Mouse (Mus musculus): ENCODE data around the gene Sptbn2. TPM values are rescaled to one million over a fixed set of nuclear protein-coding genes. Genes with fewer than 3 reads are reported as not detected.

The Sptbn2 gene
- polyA plus RNA-seq (2015; fragmentation: Nextera tagmentation; extraction: Ambion mirVana): 0.09 and 0.13 TPM in 2 replicates

DNA sequence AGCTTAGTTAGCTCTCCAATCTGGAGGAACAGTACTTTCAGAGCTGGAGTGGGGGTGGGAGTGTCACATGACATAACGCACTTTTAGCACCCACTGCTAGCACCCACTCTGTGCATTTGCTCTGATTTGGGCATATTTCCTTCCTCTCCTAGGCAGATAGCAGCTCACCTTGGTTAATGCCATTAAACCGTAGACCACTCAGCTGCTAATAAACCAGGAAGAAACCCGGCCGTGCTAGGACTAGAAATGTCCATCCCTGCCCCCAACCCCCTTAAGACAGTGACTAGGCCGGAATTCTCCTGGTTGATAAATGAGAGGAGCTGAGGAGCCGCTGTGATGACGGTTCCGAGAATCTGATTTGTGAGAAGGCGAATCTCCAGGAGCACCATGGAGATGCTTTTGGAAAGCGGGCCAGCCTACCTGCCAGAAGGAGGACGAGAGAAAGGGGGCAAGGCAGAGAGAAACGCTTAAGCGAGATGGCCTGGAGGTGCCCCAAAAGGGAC is at the start of gene Sptbn2:
Gene Sptbn2, plus strand, starts transcription at position 70 of the 503 bp plus-strand sequence.
- peaks cover 10% of the 10 kb centered on the region for H3K4me1 ChIP-seq (replicated peaks)
- H3K9me3 ChIP-seq (replicated peaks): no peaks in the 10 kb centered on the region
- H3K9ac ChIP-seq: no peak within 1 kb of the TSS
- no peak for DNase-seq
- peak within 1 kb of the TSS; percentile 45 for H3K4me3 ChIP-seq (replicated peaks)
- ATAC-seq (ENCODE audit: low read depth): no peak
- H3K27me3 ChIP-seq: peaks cover 78% of the 10 kb centered on the region
- WGBS (ENCODE audit: insufficient replicate concordance): 15% methylated on average over 13 of the region's 13 CpGs
- H3K36me3 ChIP-seq: no peaks in the 10 kb centered on the region
- no peak within 1 kb of the TSS for H3K27ac ChIP-seq
- peak within 1 kb of the TSS; percentile 64 for H3K4me2 ChIP-seq

DNA sequence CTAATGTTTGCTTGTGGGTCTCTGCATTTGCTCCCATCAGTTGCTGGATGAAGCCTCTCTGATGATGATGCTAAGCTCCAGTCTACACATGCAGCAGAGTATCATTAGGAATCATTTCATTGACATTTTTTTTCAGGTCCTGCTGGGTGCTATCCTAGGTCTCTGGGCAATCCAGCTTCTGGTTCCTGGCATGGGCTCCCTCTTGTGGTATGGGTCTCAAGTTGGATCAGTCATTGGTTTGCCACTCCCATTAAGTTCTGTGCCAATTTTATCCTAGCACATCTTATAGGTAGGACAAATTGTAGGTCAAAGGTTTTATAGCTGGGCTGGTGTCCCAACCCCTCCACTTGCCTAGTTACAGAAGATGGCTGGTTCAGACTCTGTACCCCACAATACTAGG is 44.2 kb upstream of the Sptbn2 start:
- H3K27ac ChIP-seq: no peak overlapping the region
- ATAC-seq (ENCODE audit: low read depth) (no peak), DNase-seq (no peak)

DNA sequence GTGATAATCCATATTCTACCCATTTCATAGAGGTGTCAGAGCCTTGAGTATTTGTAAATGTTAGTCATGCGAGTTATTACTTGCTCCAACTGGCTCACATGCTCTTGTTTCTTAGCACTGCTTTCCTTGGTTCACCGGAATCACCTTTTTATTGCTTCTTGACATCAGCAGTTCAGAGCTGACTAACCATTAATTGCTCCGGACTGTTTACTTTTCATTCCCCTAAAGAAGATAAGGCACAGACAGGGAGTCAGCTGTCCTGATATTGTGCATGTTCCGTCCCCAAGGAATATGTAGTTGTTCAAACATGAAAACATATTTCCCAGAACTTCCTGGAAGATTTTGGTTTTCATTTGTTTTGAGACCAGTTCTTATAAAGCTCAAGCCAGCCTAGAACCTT is 40.2 kb upstream of the Sptbn2 start:
- Histone ChIP-seq H3K36me3 (no peaks in the 10 kb centered on the region), H3K27me3 (0 out of 2 replicates have a peak, but pooled peaks cover 5% of the 10 kb centered on the region), H3K4me2 (no peak overlapping the region), H3K27ac (no peak overlapping the region), H3K4me1 (replicated peaks) (no peaks in the 10 kb centered on the region), H3K9ac (no peak overlapping the region), H3K4me3 (replicated peaks) (no peak overlapping the region), H3K9me3 (replicated peaks) (no peaks in the 10 kb centered on the region)
- WGBS (ENCODE audit: insufficient replicate concordance): 53% methylated on average over 4 of the region's 4 CpGs
- ATAC-seq (ENCODE audit: low read depth): no peak
- DNase-seq: no peak

More for the DNA sequence above, 44.2 kb upstream of the Sptbn2 start:
- H3K9me3 ChIP-seq (replicated peaks): no peaks in the 10 kb centered on the region
- no peak overlapping the region for H3K4me3 ChIP-seq (replicated peaks)
- H3K4me1 ChIP-seq (replicated peaks): no peaks in the 10 kb centered on the region
- H3K27me3 ChIP-seq: 0 out of 2 replicates have a peak, but pooled peaks cover 8% of the 10 kb centered on the region
- no peaks in the 10 kb centered on the region for H3K36me3 ChIP-seq
- H3K9ac ChIP-seq: no peak overlapping the region
- H3K4me2 ChIP-seq: no peak overlapping the region

DNA sequence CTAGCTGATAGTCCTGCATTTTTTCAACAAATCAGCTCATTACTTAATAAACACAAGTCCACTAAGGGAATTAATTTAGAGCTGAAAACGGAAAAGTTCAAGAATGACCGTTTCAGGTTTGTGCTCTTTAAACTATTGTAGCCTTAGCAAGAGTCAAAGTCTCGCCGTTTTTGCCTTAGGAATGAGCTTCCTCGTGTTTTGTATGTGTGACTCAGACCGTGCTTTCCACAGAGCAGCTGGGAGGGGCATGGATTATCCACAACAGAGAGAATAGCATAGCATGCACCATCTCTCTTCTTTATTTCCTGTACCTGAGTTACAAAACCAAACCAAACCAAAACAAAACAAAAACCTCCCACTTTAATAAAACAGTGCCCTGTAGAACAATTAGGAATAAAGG is 38.6 kb upstream of the Sptbn2 start:
- DNase-seq (no peak), ATAC-seq (ENCODE audit: low read depth) (no peak)
- Histone ChIP-seq H3K9ac (no peak overlapping the region), H3K27me3 (0 out of 2 replicates have a peak, but pooled peaks cover 5% of the 10 kb centered on the region), H3K4me3 (replicated peaks) (no peak overlapping the region), H3K9me3 (replicated peaks) (no peaks in the 10 kb centered on the region), H3K36me3 (no peaks in the 10 kb centered on the region), H3K27ac (no peak overlapping the region), H3K4me1 (replicated peaks) (no peaks in the 10 kb centered on the region), H3K4me2 (no peak overlapping the region)
- 54% methylated on average over 6 of the region's 6 CpGs for WGBS (ENCODE audit: insufficient replicate concordance)

DNA sequence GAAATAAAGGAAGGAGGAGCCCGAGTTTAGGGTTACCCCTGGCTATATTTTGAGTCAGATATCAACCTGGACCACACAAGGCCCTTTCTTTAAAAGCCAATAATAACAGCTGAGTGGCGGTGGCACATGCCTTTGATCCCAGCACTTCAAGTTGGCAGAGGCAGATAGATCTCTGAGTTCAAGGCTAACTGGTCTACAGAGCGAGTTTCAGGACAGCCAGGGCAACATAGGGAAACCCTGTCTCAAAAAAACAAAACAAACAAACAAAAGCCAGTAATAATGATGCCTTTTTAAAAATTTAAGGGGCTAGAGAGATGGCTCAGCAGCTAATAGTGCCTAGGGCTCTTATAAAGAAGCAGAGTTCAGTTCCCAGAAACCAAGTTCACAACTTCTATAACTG is 16.6 kb upstream of the Sptbn2 start:
- no peak overlapping the region for H3K4me2 ChIP-seq
- H3K9ac ChIP-seq: no peak overlapping the region
- 41% methylated on average over 3 of the region's 3 CpGs for WGBS (ENCODE audit: insufficient replicate concordance)
- H3K9me3 ChIP-seq (replicated peaks): no peaks in the 10 kb centered on the region
- H3K4me3 ChIP-seq (replicated peaks): no peak overlapping the region
- peaks cover 8% of the 10 kb centered on the region for H3K4me1 ChIP-seq (replicated peaks)
- no peaks in the 10 kb centered on the region for H3K36me3 ChIP-seq
- no peak overlapping the region for H3K27ac ChIP-seq
- peaks cover 48% of the 10 kb centered on the region for H3K27me3 ChIP-seq
- DNase-seq (no peak), ATAC-seq (ENCODE audit: low read depth) (no peak)

DNA sequence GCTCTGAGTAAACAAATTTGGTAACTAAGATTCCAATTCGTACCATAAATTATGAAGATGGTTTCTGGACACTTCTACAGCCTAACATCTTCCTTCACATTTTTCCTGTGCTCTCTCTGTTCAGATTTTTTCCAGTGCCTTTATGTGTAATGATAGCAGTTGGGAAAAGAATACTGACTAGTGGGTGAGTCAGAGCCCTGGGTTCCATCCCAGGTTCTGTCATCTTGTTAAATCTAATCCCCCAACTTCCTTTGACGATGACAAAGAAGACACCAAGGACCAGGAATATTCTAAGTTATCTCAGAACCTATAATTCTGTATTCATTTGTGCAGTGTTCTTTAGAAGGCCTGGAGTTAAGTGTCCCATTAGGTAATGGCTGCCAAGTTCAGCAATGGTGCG is 13.8 kb upstream of the Sptbn2 start:
- no peak overlapping the region for H3K9ac ChIP-seq
- H3K4me1 ChIP-seq (replicated peaks): peaks cover 8% of the 10 kb centered on the region
- no peaks in the 10 kb centered on the region for H3K9me3 ChIP-seq (replicated peaks)
- WGBS (ENCODE audit: insufficient replicate concordance): 61% methylated on average over 3 of the region's 3 CpGs
- no peak overlapping the region for H3K4me2 ChIP-seq
- no peaks in the 10 kb centered on the region for H3K36me3 ChIP-seq
- no peak overlapping the region for H3K27ac ChIP-seq
- ATAC-seq (ENCODE audit: low read depth) (no peak), DNase-seq (no peak)
- peaks cover 63% of the 10 kb centered on the region for H3K27me3 ChIP-seq
- H3K4me3 ChIP-seq (replicated peaks): no peak overlapping the region

DNA sequence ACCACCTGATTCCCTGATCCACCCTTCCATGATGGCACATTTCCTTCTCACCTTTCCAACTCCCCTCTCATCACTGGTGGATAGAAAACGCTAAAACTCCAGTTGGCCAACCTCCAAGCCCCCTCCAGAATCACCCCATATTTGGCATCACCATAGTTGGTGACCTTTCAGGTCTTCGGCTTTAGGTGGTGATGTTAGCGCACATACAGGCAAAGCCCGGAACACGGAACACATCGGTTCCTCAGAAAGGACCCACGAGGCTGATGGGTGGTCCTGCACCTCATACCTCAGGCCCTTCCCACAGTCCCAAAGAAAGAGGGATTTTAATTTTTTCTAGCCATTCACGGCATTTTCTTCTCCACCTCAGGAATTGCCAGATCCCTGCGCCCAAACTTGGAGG is 13.2 kb upstream of the Sptbn2 start:
- H3K27me3 ChIP-seq: peaks cover 65% of the 10 kb centered on the region
- DNase-seq: no peak
- peaks cover 8% of the 10 kb centered on the region for H3K4me1 ChIP-seq (replicated peaks)
- no peak overlapping the region for H3K4me3 ChIP-seq (replicated peaks)
- H3K36me3 ChIP-seq: no peaks in the 10 kb centered on the region
- H3K4me2 ChIP-seq: peak overlapping the region; percentile 61; the same call in 1 of the 2 replicates
- no peak overlapping the region for H3K27ac ChIP-seq
- H3K9me3 ChIP-seq (replicated peaks): no peaks in the 10 kb centered on the region
- no peak for ATAC-seq (ENCODE audit: low read depth)
- 67% methylated on average over 9 of the region's 9 CpGs for WGBS (ENCODE audit: insufficient replicate concordance)
- no peak overlapping the region for H3K9ac ChIP-seq

DNA sequence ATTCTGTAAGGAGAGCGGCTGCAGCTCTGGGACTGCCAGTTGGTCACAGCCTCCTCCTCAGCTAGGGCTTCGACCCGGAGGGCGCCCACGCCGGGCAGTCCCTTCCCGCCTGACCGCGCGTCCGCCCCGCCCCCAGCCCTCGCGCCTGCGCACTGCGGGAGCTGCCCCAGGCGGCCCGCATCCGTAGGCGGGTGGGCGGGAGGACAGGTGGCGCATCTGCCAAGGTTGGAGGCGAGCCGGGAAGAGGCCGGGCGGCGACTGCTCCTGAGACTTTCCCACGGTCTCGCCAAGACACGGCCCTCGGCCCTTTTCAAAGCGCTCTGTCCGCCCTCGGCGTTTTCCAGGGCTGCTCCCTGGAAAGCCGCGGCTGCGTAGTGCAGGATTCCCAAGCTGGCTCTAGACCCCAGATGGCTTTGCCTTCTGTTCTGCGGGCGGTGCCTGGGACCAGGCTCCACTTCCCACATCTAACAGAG is 12.7 kb upstream of the Sptbn2 start, which contains the start of gene Gm960:
Gene Gm960, minus strand, starts transcription at position 464 of the 473 bp plus-strand sequence.
- H3K27me3 ChIP-seq: peaks cover 64% of the 10 kb centered on the region
- no peak within 1 kb of the TSS for H3K27ac ChIP-seq
- H3K4me3 ChIP-seq (replicated peaks): peak within 1 kb of the TSS; percentile 50
- H3K4me2 ChIP-seq: peak within 1 kb of the TSS; percentile 61
- H3K36me3 ChIP-seq: no peaks in the 10 kb centered on the region
- ATAC-seq (ENCODE audit: low read depth) (no peak), DNase-seq (peak; percentile 13)
- 3% methylated on average over 40 of the region's 40 CpGs for WGBS (ENCODE audit: insufficient replicate concordance)
- no peaks in the 10 kb centered on the region for H3K9me3 ChIP-seq (replicated peaks)
- H3K4me1 ChIP-seq (replicated peaks): peaks cover 8% of the 10 kb centered on the region
- no peak within 1 kb of the TSS for H3K9ac ChIP-seq

DNA sequence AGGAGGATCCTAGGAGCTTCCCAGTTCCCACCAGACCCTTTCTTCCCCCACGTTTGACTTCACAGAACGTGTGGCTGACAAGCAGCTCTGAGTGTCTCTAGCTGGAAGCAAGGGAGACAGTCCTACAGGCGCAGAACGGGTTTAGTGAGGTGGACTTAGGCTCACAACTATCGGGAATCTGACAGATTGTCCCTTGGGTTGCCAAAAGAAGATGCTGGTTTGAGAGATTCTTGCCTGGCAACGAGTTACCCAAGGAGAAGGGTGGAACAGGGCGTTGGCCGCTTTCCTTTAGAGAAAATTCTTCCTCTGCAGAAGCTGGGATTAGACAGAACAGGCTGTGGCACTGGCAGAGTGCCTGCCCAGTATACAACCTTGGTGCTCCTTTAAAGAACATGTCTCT is 12.1 kb upstream of the Sptbn2 start:
- H3K27ac ChIP-seq: no peak overlapping the region
- 26% methylated on average over 8 of the region's 8 CpGs for WGBS (ENCODE audit: insufficient replicate concordance)
- 0 out of 2 replicates have a peak overlapping the region, but pooled peaks have one; percentile 61 for H3K4me2 ChIP-seq
- H3K9me3 ChIP-seq (replicated peaks): no peaks in the 10 kb centered on the region
- DNase-seq (no peak), ATAC-seq (ENCODE audit: low read depth) (no peak)
- peaks cover 62% of the 10 kb centered on the region for H3K27me3 ChIP-seq
- no peak overlapping the region for H3K9ac ChIP-seq
- peaks cover 8% of the 10 kb centered on the region for H3K4me1 ChIP-seq (replicated peaks)
- H3K4me3 ChIP-seq (replicated peaks): no peak overlapping the region
- H3K36me3 ChIP-seq: no peaks in the 10 kb centered on the region

DNA sequence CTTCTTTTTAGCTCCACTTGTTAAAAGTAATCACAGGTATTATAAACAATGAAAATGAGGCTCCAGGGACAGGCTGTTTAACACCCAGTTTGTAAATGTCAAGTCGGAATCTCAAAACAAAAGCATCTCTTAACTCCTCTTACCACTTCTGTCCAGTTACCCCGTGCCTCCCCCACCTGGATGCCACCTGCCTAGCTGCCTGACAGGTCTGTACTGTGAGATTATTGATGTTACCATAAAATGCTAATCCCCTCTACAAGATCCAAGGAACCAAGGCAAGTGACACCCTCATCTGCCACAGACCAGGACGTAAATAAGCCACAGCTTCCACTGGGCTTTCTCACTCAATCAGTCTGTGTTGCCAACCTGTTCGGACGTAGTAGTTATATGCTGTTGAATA is 11.1 kb upstream of the Sptbn2 start:
- Histone ChIP-seq H3K9me3 (replicated peaks) (no peaks in the 10 kb centered on the region), H3K27ac (no peak overlapping the region), H3K4me2 (no peak overlapping the region), H3K4me3 (replicated peaks) (no peak overlapping the region), H3K27me3 (peaks cover 59% of the 10 kb centered on the region), H3K9ac (no peak overlapping the region), H3K36me3 (no peaks in the 10 kb centered on the region), H3K4me1 (replicated peaks) (peaks cover 8% of the 10 kb centered on the region)
- no peak for DNase-seq
- 56% methylated on average over 5 of the region's 5 CpGs for WGBS (ENCODE audit: insufficient replicate concordance)
- ATAC-seq (ENCODE audit: low read depth): no peak

DNA sequence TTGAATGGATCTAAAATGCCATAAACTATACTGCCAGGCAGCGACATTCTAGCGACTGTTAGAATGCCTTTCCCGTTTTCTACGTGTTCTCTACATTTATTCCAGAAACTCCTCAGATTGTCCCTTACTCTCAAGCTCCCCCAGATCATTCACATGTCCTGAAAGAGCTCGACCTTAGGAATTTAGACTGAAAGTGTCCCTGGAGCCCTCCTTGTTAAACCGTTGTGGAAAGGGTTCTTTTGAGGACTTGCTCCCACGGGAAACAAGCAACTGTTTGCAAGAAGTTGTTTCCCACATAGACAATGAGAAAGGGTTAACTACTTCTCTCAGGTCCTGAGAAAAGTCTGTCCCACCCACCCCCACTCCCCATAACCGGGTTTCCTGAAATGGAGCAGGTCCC is 10.3 kb upstream of the Sptbn2 start:
- Histone ChIP-seq H3K36me3 (no peaks in the 10 kb centered on the region), H3K9ac (no peak overlapping the region), H3K4me2 (no peak overlapping the region), H3K4me3 (replicated peaks) (no peak overlapping the region), H3K4me1 (replicated peaks) (peaks cover 8% of the 10 kb centered on the region), H3K9me3 (replicated peaks) (no peaks in the 10 kb centered on the region), H3K27ac (no peak overlapping the region), H3K27me3 (peaks cover 62% of the 10 kb centered on the region)
- no peak for ATAC-seq (ENCODE audit: low read depth)
- DNase-seq: no peak
- WGBS (ENCODE audit: insufficient replicate concordance): 50% methylated on average over 8 of the region's 8 CpGs

DNA sequence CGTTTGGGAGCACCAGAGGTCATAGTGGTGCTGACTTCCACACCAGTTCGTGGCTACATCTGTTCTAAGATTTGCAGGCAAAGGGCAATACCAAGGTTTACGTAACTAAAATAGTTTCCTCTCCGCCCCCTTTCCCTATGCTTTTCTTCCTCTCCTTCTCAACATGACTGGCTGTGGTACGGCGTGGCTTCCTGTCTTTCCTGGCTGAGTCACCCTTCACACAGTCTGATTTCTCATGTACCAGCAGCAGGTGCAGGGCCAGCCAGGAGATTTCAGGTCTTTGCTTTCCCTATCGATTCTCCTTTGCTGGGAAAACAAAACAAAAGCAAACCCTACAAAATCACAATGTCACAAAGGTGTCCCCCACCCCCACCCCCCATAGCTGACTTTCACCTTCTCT is 9.7 kb upstream of the Sptbn2 start:
- H3K27me3 ChIP-seq: peaks cover 62% of the 10 kb centered on the region
- peaks cover 8% of the 10 kb centered on the region for H3K4me1 ChIP-seq (replicated peaks)
- WGBS (ENCODE audit: insufficient replicate concordance): 13% methylated on average over 7 of the region's 7 CpGs
- no peak overlapping the region for H3K9ac ChIP-seq
- ATAC-seq (ENCODE audit: low read depth) (no peak), DNase-seq (no peak)
- H3K4me2 ChIP-seq: no peak overlapping the region
- no peaks in the 10 kb centered on the region for H3K36me3 ChIP-seq
- no peaks in the 10 kb centered on the region for H3K9me3 ChIP-seq (replicated peaks)
- H3K4me3 ChIP-seq (replicated peaks): no peak overlapping the region
- H3K27ac ChIP-seq: no peak overlapping the region

Measured in liver, embryonic 13.5 days (tissue).